In genomic region chr15:28466591-28467247, GRCm38 (mm10) we compare ENCODE assay signal across 24 mouse cellular contexts.
DNase-seq lines count a peak whose midpoint lies in the region; ATAC-seq lines count a peak whose summit lies in the region.
"Had no signal": no experiment of that assay in that cellular context is flagged by ENCODE, and none has a peak within 500 bp of the region (broad histone marks: within the 10 kb centered on the region; RNA-seq: fewer than 3 reads in every experiment).

No protein-coding gene starts in this region.

- H3K9me3 ChIP-seq in forebrain, embryonic 15.5 days = no peaks in the 10 kb centered on the region
- no peaks in the 10 kb centered on the region for H3K9me3 ChIP-seq in forebrain, embryonic 11.5 days (ENCODE audit: control insufficient read depth, low read length)
- H3K9me3 ChIP-seq: embryonic facial prominence, embryonic 12.5 days; heart, embryonic 13.5 days; liver, embryonic 13.5 days; neural tube, embryonic 12.5 days had no signal

- no peak overlapping the region for H3K4me2 ChIP-seq in forebrain, embryonic 15.5 days (replicated peaks)
- H3K4me2 ChIP-seq in forebrain, embryonic 11.5 days (ENCODE audit: low read depth, low read length, severe bottlenecking) = no peak overlapping the region
- H3K4me2 ChIP-seq: embryonic facial prominence, embryonic 12.5 days; heart, embryonic 13.5 days; hindbrain, embryonic 14.5 days; liver, embryonic 13.5 days; neural tube, embryonic 12.5 days had no signal

- no peaks in the 10 kb centered on the region for H3K27me3 ChIP-seq in forebrain, embryonic 15.5 days
- H3K27me3 ChIP-seq in forebrain, embryonic 11.5 days (ENCODE audit: control insufficient read depth, insufficient read depth, low read length) = no peaks in the 10 kb centered on the region
- H3K27me3 ChIP-seq: embryonic facial prominence, embryonic 12.5 days; heart, embryonic 13.5 days; liver, embryonic 13.5 days; neural tube, embryonic 12.5 days had no signal

- no peak overlapping the region for H3K9ac ChIP-seq in forebrain, embryonic 15.5 days (replicated peaks)
- no peak overlapping the region for H3K9ac ChIP-seq in forebrain, embryonic 11.5 days (ENCODE audit: low read length)
- H3K9ac ChIP-seq: embryonic facial prominence, embryonic 12.5 days; heart, embryonic 13.5 days; hindbrain, embryonic 14.5 days; liver, embryonic 13.5 days; neural tube, embryonic 12.5 days had no signal

- H3K27ac ChIP-seq in forebrain, embryonic 15.5 days (replicated peaks) = peak overlapping the region; percentile 50; the same call in 1 of the 2 replicates
- H3K27ac ChIP-seq in forebrain, embryonic 11.5 days (ENCODE audit: low read depth, low read length) = no peak overlapping the region
- H3K27ac ChIP-seq: embryonic facial prominence, embryonic 12.5 days; heart, adult 2 months; heart, embryonic 13.5 days; hindbrain, embryonic 14.5 days; liver, embryonic 13.5 days; neural tube, embryonic 12.5 days had no signal

- DNase-seq in forebrain, embryonic 11.5 days (ENCODE audit: low spot score) = no peak
- peak; percentile 61 for DNase-seq in brain, embryonic 18.5 days (ENCODE audit: low read depth, low spot score)
- DNase-seq in layer of hippocampus, adult 8-10 months (ENCODE audit: low spot score in 2 of 2) = peak; percentile 36 to 44
- DNase-seq in telencephalon, adult 2 months (ENCODE audit: low read depth, low spot score) = peak; percentile 17
- no peak for DNase-seq in spleen, adult 18-20 months
- no peak for DNase-seq in right cerebral cortex, postnatal 36 days (ENCODE audit: low spot score in 2 of 2)
- DNase-seq: adrenal gland, postnatal 14 days; cerebellum, adult 11 months; gastrocnemius, postnatal 36 days; heart, adult 2 months; kidney, adult 18-20 months; kidney, postnatal 10 days; liver, embryonic 13.5 days; lung, adult 2 months; lung, postnatal 14 days; midbrain, embryonic 14.5 days; right cerebral cortex, postnatal 14 days; thymus, postnatal 25 days had no signal

- peak; percentile 88 for ATAC-seq in forebrain, embryonic 15.5 days (replicated peaks)
- no peak for ATAC-seq in forebrain, embryonic 11.5 days (replicated peaks; ENCODE audit: low FRiP score)
- ATAC-seq: inflammation-experienced regulatory T-cells, adult 6 months had no signal

- H3K4me3 ChIP-seq in forebrain, embryonic 15.5 days = no peak overlapping the region
- H3K4me3 ChIP-seq in forebrain, embryonic 11.5 days (ENCODE audit: low read depth, low read length) = no peak overlapping the region
- H3K4me3 ChIP-seq: embryonic facial prominence, embryonic 12.5 days; heart, adult 2 months; heart, embryonic 13.5 days; liver, embryonic 13.5 days; neural tube, embryonic 12.5 days had no signal

- H3K4me1 ChIP-seq in forebrain, embryonic 15.5 days = no peaks in the 10 kb centered on the region
- H3K4me1 ChIP-seq in forebrain, embryonic 11.5 days (replicated peaks; ENCODE audit: control insufficient read depth, insufficient read depth, low read length) = no peaks in the 10 kb centered on the region
- H3K4me1 ChIP-seq: embryonic facial prominence, embryonic 12.5 days; heart, embryonic 13.5 days; liver, embryonic 13.5 days; neural tube, embryonic 12.5 days had no signal

- H3K36me3 ChIP-seq in forebrain, embryonic 15.5 days = no peaks in the 10 kb centered on the region
- H3K36me3 ChIP-seq in forebrain, embryonic 11.5 days (ENCODE audit: control insufficient read depth, insufficient read depth, low read length) = no peaks in the 10 kb centered on the region
- H3K36me3 ChIP-seq: embryonic facial prominence, embryonic 12.5 days; heart, embryonic 13.5 days; liver, embryonic 13.5 days; neural tube, embryonic 12.5 days had no signal

- 74% methylated on average over 3 of the region's 3 CpGs for WGBS in forebrain, embryonic 15.5 days
- WGBS in forebrain, embryonic 11.5 days = 94% methylated on average over 3 of the region's 3 CpGs

Comparison
In these comparisons a context has a peak if more than half of its experiments do, and no peak if none do; other contexts are left out.
1. DNase-seq: peak in brain, embryonic 18.5 days (single experiment), layer of hippocampus, adult 8-10 months (2 of 2) and telencephalon, adult 2 months (single experiment); none in forebrain, embryonic 11.5 days (single experiment), spleen, adult 18-20 months (0 of 2) and right cerebral cortex, postnatal 36 days (0 of 2).